Mouse (Mus musculus) hindbrain, embryonic 13.5 days (tissue): ENCODE results near the gene Psmd1. TPM values are rescaled to one million over a fixed set of nuclear protein-coding genes. Genes with fewer than 3 reads are reported as not detected.

ENCODE experiments used
- ATAC-seq: fragments of 200-750 bp; cut with Nextera tagmentation; 2 replicates; pipeline ENCODE4 v1.8.0; 2017; ENCODE audit warnings: moderate TSS enrichment; ENCODE audit not compliant: low FRiP score
- H3K27ac ChIP-seq: fragments of 300-500 bp; sonication (generic); 2 replicates; pipeline ENCODE4 v1.5.1; 2015; ENCODE audit warnings: inconsistent platforms, mild to moderate bottlenecking, moderate library complexity
- H3K27me3 ChIP-seq: fragments of 300-500 bp; sonication (generic); 2 replicates; pipeline ENCODE4 v1.6.1; 2015; ENCODE audit warnings: mild to moderate bottlenecking, inconsistent platforms
- H3K36me3 ChIP-seq: fragments of 300-500 bp; sonication (generic); 2 replicates; pipeline ENCODE4 v1.6.1; 2015; ENCODE audit warnings: mild to moderate bottlenecking, inconsistent platforms
- H3K4me1 ChIP-seq: fragments of 300-500 bp; sonication (generic); replicated peaks from 2 replicates; pipeline ENCODE4 v1.6.1; 2015; ENCODE audit warnings: inconsistent platforms
- H3K4me2 ChIP-seq: fragments of 300-500 bp; sonication (generic); 2 replicates; pipeline ENCODE4 v1.6.1; 2015; ENCODE audit warnings: inconsistent platforms, mild to moderate bottlenecking, moderate library complexity
- H3K4me3 ChIP-seq: fragments of 300-500 bp; sonication (generic); 2 replicates; pipeline ENCODE4 v1.5.1; 2015; ENCODE audit warnings: mild to moderate bottlenecking, inconsistent platforms
- H3K9ac ChIP-seq: fragments of 300-500 bp; sonication (generic); 2 replicates; pipeline ENCODE4 v1.6.1; 2015; ENCODE audit warnings: mild to moderate bottlenecking, inconsistent platforms
- H3K9me3 ChIP-seq: fragments of 300-500 bp; sonication (generic); 2 replicates; pipeline ENCODE4 v1.6.1; 2016; ENCODE audit warnings: inconsistent platforms
- WGBS: fragments of 180-500 bp; shearing (Covaris S2); methylation state at CpG from one replicate; pipeline ENCODE4 v1.1.7; 2015; 5-methylcytosine and 5-hydroxymethylcytosine counted together
- polyA plus RNA-seq: library from polyadenylated mRNA; unstranded; fragments of >200 nt; fragmentation: Nextera tagmentation; extraction: Ambion mirVana; gene quantifications from 2 replicates; pipeline ENCODE4 v1.2.1, GENCODE M21; 2015

Gene Psmd1
- polyA plus RNA-seq, 1 experiment from 2014 or later = 184 TPM

- 86% methylated on average over 6 of the region's 6 CpGs for WGBS
Observed at GRCm38 (mm10) chr1:86150929-86151328, 86.7 kb downstream of the Psmd1 start.

DNA sequence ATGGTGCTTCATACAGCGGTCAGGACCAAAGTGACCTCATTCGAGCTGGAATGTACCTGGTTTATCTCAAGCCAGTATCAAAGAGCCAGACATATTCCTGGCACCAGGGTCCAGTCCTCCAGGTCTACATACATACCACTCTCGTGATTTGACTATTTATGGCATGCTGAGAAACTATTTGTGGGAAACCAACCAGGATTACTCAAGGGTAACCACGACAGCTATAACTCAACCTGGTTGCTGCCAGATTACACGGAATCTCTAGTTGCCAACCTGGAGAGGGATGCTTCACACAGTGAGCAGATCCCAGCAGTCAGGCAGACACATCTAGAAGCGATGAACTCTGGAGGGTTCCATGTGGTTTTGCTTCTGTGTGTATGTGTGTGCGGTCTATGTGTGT is 87.2 kb downstream of the Psmd1 start:
- H3K36me3 ChIP-seq = no peaks in the 10 kb centered on the region
- no peak overlapping the region for H3K4me3 ChIP-seq
- H3K9ac ChIP-seq = no peak overlapping the region
- ATAC-seq = no peak
- H3K27me3 ChIP-seq = no peaks in the 10 kb centered on the region
- peaks cover 23% of the 10 kb centered on the region for H3K4me1 ChIP-seq
- WGBS = 90% methylated on average over 7 of the region's 7 CpGs
- no peak overlapping the region for H3K27ac ChIP-seq
- no peaks in the 10 kb centered on the region for H3K9me3 ChIP-seq
- no peak overlapping the region for H3K4me2 ChIP-seq

More at GRCm38 (mm10) chr1:86150929-86151328, 86.7 kb downstream of the Psmd1 start:
- no peaks in the 10 kb centered on the region for H3K27me3 ChIP-seq
- H3K36me3 ChIP-seq = no peaks in the 10 kb centered on the region
- H3K9me3 ChIP-seq = no peaks in the 10 kb centered on the region
- peaks cover 19% of the 10 kb centered on the region for H3K4me1 ChIP-seq
- H3K27ac ChIP-seq = no peak overlapping the region
- no peak overlapping the region for H3K4me3 ChIP-seq
- H3K9ac ChIP-seq = no peak overlapping the region
- no peak overlapping the region for H3K4me2 ChIP-seq
- ATAC-seq = no peak

- Histone ChIP-seq H3K27ac (no peak overlapping the region), H3K36me3 (peaks cover under 1% of the 10 kb centered on the region; the same call in 1 of the 2 replicates), H3K4me3 (no peak overlapping the region), H3K9ac (no peak overlapping the region), H3K4me2 (no peak overlapping the region), H3K4me1 (peaks cover 24% of the 10 kb centered on the region), H3K27me3 (no peaks in the 10 kb centered on the region), H3K9me3 (no peaks in the 10 kb centered on the region)
- no peak for ATAC-seq
- 94% methylated on average over 1 of the region's 1 CpGs for WGBS
Observed at GRCm38 (mm10) chr1:86152618-86153017, 88.4 kb downstream of the Psmd1 start.

- H3K4me2 ChIP-seq = peak within 1 kb of the TSS; percentile 84
- WGBS = 3% methylated on average over 40 of the region's 40 CpGs
- peak within 1 kb of the TSS; percentile 86 for H3K27ac ChIP-seq
- peak within 1 kb of the TSS; percentile 88 for H3K4me3 ChIP-seq
- H3K36me3 ChIP-seq = peaks cover 4% of the 10 kb centered on the region
- H3K4me1 ChIP-seq = peaks cover 24% of the 10 kb centered on the region
- peak; percentile 100 for ATAC-seq
- H3K9ac ChIP-seq = peak within 1 kb of the TSS; percentile 91
- H3K9me3 ChIP-seq = no peaks in the 10 kb centered on the region
- H3K27me3 ChIP-seq = no peaks in the 10 kb centered on the region
Observed at GRCm38 (mm10) chr1:86154133-86154823, 90.1 kb downstream of the Psmd1 start, which contains the start of gene Armc9. Gene Armc9 (plus strand): TSS chr1:86154780.

DNA sequence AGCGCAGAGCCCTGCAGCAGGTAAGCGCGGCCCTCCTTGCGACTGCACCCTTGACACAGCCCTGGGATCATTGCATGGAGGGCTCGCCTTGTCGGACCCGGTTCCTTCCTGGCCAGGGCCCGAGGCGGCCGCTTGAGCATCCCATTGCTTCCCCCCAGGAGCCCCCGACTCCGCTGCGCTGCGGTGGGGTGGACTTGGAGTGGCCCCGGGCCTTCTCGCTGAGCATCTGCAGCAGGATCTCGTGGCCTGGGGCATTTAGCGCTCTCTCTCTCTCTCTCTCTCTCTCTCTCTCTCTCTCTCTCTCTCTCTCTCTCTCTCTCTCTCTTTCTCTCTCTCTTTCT is 90.6 kb downstream of the Psmd1 start:
- Histone ChIP-seq H3K4me3 (peak overlapping the region; percentile 88), H3K27ac (peak overlapping the region; percentile 86; the same call in 1 of the 2 replicates), H3K27me3 (no peaks in the 10 kb centered on the region), H3K9ac (peak overlapping the region; percentile 91), H3K9me3 (no peaks in the 10 kb centered on the region), H3K4me2 (peak overlapping the region; percentile 84), H3K4me1 (peaks cover 24% of the 10 kb centered on the region), H3K36me3 (peaks cover 7% of the 10 kb centered on the region)
- WGBS = 0% methylated on average over 18 of the region's 18 CpGs
- ATAC-seq = no peak

DNA sequence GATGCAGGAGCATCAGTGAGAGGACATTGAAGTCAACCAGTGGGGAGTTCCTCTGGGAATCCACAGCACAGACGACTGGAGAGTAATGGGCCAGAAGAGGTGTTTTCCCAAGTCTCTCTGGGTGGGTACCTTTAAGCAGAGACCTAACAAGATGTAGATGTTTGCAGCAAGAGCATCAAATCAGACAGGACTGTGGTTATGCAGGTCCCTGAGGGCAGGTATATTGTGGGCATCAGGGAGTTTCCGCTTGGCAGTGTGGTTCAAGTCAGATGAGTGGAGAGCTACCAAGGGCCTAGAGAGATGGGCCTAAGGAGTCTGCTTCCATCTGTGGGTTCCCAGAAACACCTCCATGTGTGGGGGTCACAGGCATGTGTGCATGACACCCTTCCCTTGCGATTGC is 91.9 kb downstream of the Psmd1 start:
- WGBS = 89% methylated on average over 3 of the region's 3 CpGs
- H3K27me3 ChIP-seq = no peaks in the 10 kb centered on the region
- no peak overlapping the region for H3K4me2 ChIP-seq
- peaks cover 24% of the 10 kb centered on the region for H3K4me1 ChIP-seq
- H3K9ac ChIP-seq = peak overlapping the region; percentile 91
- H3K36me3 ChIP-seq = peaks cover 20% of the 10 kb centered on the region
- H3K4me3 ChIP-seq = no peak overlapping the region
- H3K9me3 ChIP-seq = no peaks in the 10 kb centered on the region
- H3K27ac ChIP-seq = no peak overlapping the region
- no peak for ATAC-seq

- WGBS = 90% methylated on average over 6 of the region's 6 CpGs
- Histone ChIP-seq H3K4me3 (no peak overlapping the region), H3K9me3 (no peaks in the 10 kb centered on the region), H3K27ac (no peak overlapping the region), H3K27me3 (no peaks in the 10 kb centered on the region), H3K9ac (no peak overlapping the region), H3K4me2 (no peak overlapping the region), H3K36me3 (peaks cover 25% of the 10 kb centered on the region), H3K4me1 (peaks cover 24% of the 10 kb centered on the region)
- ATAC-seq = no peak
Observed at GRCm38 (mm10) chr1:86156595-86156994, 92.4 kb downstream of the Psmd1 start.

- Histone ChIP-seq H3K27me3 (no peaks in the 10 kb centered on the region), H3K4me2 (no peak overlapping the region), H3K9me3 (no peaks in the 10 kb centered on the region), H3K27ac (no peak overlapping the region), H3K9ac (no peak overlapping the region), H3K36me3 (peaks cover 57% of the 10 kb centered on the region), H3K4me1 (peaks cover 14% of the 10 kb centered on the region), H3K4me3 (no peak overlapping the region)
- WGBS = 95% methylated on average over 6 of the region's 6 CpGs
- no peak for ATAC-seq
Observed at GRCm38 (mm10) chr1:86160059-86160458, 95.9 kb downstream of the Psmd1 start.

DNA sequence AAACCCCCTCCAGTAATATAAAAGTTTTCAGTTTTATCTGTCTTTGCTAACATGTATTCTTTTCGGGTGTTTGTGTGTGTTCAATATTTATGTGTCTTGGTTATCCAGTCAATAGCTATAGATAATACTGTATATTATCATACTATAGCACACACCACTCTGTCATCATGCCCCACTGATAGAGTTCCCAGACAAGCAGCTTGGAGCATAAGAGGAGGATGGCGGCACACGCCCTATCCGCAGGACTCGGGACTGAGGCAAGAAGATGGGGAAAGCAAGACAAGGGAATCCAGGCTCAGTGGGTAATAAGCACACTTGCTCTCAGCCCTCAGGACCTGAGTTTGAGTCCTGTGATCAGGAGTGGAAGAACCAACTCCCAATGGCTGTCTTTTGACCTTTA is 96.3 kb downstream of the Psmd1 start:
- Histone ChIP-seq H3K36me3 (peaks cover 60% of the 10 kb centered on the region), H3K4me1 (peaks cover 10% of the 10 kb centered on the region), H3K4me2 (no peak overlapping the region), H3K27me3 (no peaks in the 10 kb centered on the region), H3K9ac (no peak overlapping the region), H3K4me3 (no peak overlapping the region), H3K27ac (no peak overlapping the region), H3K9me3 (no peaks in the 10 kb centered on the region)
- 95% methylated on average over 5 of the region's 5 CpGs for WGBS
- no peak for ATAC-seq

DNA sequence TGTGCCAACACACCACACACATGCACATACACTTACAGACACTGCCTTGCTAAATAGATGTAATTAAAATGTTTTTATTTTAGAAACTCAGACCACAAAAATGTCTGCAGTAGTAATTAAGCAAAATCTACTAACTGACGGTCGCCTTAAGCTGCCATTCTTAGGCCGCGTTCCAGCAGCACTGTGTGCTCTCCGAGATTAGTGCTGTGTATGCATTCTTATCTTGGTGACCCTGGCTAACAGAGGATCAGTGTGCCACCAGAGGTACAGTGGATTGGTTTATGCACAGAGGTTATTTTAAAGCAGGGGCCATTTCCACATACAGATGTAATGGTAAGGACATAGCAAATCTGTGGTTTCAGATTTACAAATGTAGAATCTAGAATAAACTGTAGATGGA is 96.9 kb downstream of the Psmd1 start:
- H3K36me3 ChIP-seq = peaks cover 65% of the 10 kb centered on the region
- H3K4me2 ChIP-seq = no peak overlapping the region
- no peak overlapping the region for H3K9ac ChIP-seq
- ATAC-seq = no peak
- no peak overlapping the region for H3K27ac ChIP-seq
- WGBS = 95% methylated on average over 5 of the region's 5 CpGs
- H3K4me3 ChIP-seq = no peak overlapping the region
- H3K9me3 ChIP-seq = no peaks in the 10 kb centered on the region
- H3K27me3 ChIP-seq = no peaks in the 10 kb centered on the region
- H3K4me1 ChIP-seq = peaks cover 4% of the 10 kb centered on the region

GRCm38 (mm10) chr1:86174602-86175001 is 110.4 kb downstream of the Psmd1 start:
- H3K4me1 ChIP-seq = no peaks in the 10 kb centered on the region
- no peaks in the 10 kb centered on the region for H3K9me3 ChIP-seq
- ATAC-seq = no peak
- H3K27me3 ChIP-seq = no peaks in the 10 kb centered on the region
- peaks cover 75% of the 10 kb centered on the region for H3K36me3 ChIP-seq
- no peak overlapping the region for H3K4me3 ChIP-seq
- no peak overlapping the region for H3K9ac ChIP-seq
- H3K4me2 ChIP-seq = no peak overlapping the region
- 96% methylated on average over 5 of the region's 5 CpGs for WGBS
- H3K27ac ChIP-seq = no peak overlapping the region

GRCm38 (mm10) chr1:86176066-86176465 is 111.9 kb downstream of the Psmd1 start:
- ATAC-seq = no peak
- Histone ChIP-seq H3K4me2 (no peak overlapping the region), H3K9ac (no peak overlapping the region), H3K4me3 (no peak overlapping the region), H3K27ac (no peak overlapping the region), H3K9me3 (no peaks in the 10 kb centered on the region), H3K27me3 (no peaks in the 10 kb centered on the region), H3K4me1 (no peaks in the 10 kb centered on the region), H3K36me3 (peaks cover 79% of the 10 kb centered on the region)
- WGBS = 45% methylated on average over 2 of the region's 2 CpGs
